Mouse (Mus musculus) c-Kit-positive CD71-positive TER-119-negative erythroid progenitor cells, embryonic 14.5 days (primary cell): ENCODE results near the gene Bud23.

ENCODE experiments used
- DNase-seq: peaks from one replicate; pipeline ENCODE4 v3.0.0-alpha.2; 2013; ENCODE audit warnings: low read depth

Gene Bud23

DNA sequence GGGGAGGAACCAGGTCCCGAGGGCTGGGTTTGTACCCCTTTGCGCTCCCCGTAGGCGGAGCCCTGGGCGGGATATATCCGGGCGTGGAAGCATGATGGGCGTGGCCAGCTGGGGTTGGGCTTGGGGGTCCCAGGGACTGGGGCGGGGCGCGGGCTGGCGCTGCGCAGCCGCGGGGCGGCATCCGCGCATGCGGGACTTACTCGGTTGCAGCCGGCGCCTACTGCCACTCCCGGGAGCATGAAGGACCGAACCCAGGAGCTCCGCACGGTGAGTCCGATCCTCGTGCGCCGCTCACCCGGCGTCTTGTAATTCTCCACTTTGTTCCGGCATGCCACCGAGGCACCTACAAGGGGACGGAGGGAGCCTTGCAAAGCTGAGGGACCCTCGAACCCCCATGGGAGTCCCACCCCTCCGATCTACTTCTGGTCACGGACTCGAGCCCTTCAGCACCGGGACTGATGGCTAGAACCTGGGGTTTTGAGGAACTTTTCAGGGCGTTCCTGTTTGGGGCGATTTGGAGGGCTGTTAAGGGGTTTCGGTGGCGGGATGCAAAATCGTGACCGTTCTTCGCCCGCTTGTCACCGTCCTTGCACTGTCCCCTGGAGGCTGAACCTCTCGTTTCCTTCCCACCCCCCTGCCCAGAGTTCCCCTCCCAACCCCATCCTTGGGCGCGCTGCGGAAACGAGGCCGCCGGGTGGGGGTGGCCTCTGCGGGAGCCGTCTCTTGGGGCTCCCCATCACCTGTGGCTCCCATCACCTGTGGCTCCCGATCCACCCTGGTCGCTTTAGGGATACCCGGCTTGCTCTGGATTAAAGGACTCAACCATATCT is 41.2 kb downstream of the Bud23 start, which contains the start of gene Stx1a:
Stx1a (plus strand) TSS at position 139 of the 830 bp plus-strand sequence.
- DNase-seq, result peak; percentile 76

DNA sequence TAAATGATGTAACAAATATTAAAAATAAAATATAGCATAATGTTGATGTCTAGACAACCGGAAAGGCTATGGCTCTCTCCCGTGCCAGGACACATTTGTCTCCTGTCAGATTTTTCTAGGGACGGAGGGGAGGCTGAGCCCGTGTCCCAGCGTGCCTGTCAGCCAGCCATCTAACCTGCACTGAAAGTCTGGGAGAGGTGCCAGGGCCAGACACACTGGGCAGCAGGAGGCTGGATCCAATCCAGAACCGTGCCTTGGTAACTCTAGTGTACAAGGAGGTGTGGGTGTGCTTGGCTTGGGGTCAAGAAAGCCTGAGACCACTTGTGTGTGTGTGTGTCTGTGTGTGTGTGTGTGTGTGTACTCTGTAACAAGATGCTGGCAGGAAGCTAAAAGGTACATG is 42.9 kb downstream of the Bud23 start:
- DNase-seq, result no peak

GRCm38 (mm10) chr5:135016224-135016759 is 48.5 kb downstream of the Bud23 start:
- DNase-seq, result no peak

DNA sequence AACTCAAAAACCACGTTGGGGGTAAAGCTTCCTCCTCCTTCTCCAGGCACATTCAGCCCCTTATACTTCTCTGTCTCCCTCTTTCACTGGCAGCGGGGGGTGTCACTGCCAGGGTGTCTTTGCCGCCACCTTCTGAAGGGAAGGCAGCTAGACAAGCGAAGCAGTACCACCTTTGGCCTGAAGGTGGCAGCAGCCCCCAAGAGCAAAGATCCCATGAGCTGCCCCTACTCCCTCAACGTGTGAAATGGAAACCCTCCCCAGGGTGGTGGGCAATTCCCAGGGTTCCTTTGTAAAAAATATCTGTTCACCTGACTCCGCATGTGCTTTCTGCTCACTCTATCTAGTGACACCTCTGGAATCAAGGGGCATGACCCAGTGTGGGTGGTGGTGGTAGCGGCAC is 49.3 kb downstream of the Bud23 start:
- peak; percentile 79 for DNase-seq

GRCm38 (mm10) chr5:135012671-135013441 is 51.9 kb downstream of the Bud23 start:
- peak; percentile 79 for DNase-seq

GRCm38 (mm10) chr5:135011809-135012613 is 52.7 kb downstream of the Bud23 start:
- no peak for DNase-seq

GRCm38 (mm10) chr5:135010841-135011743 is 53.7 kb downstream of the Bud23 start:
- DNase-seq, result no peak

DNA sequence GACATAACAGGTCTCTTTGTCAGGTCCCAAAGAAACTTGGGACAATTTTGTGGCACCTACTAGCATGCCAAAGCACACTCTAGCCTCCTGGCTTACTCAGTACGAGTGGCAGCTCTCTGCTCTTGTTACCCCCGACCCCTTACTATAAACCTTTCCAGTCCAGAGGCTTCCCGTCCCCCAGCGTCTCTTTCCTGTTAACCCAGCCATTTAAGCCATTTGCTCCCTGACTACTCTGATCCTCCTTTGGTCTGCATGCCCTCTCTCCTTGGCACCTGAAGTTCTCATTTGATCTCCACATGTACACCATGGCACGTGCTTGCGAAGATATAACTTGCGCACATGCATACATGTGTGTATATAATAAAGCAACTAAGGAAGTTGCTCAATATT is 54.4 kb downstream of the Bud23 start:
- no peak for DNase-seq

GRCm38 (mm10) chr5:135009590-135010319 is 55.0 kb downstream of the Bud23 start:
- peak; percentile 87 for DNase-seq

DNA sequence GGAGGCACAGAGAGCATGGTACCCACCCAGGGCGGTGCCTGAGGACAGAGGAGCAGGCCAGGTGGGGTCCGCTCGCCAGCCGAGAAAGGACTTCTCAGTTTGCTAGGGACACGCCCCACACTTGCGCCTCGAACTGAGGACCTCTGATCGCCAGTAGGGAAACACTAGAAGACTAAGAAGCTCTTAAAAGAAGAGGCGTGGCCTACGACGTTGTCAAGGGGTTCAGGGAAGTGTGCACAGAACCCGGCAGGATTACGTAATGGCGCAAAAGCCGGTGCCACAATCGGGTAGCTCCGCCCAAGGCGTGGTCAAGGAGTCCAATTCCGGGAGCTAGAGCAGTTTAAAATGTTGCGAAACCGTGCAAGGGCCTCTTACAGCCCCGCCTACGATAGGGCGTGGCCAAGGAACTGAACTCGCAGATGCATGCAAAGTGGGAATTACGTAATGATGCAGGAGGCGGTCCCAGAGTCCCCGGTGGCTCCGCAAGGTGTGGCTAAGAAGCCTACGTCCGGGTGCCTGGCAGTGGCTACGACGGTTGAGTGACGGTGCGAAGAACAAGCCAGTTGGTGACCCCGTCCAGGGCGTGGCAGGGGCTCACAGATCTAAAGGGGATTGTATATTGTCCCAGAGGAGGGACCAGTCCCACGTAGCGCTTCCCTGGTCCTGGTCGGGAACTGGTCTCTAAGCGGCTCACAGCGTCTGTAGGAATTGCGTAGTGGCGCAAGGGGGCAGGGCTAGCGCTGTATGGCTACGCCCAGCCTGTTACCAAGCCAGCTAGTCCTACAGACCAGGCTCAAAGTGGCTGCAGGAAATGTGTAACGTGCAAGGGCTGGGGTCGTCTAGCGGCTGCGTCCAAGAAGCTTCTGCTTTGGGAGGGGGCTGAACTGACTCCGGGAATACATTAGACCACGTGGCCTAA is 55.8 kb downstream of the Bud23 start, which contains the start of gene Abhd11:
Abhd11 (plus strand) TSS at position 482 of the 919 bp plus-strand sequence.
- peak; percentile 100 for DNase-seq

DNA sequence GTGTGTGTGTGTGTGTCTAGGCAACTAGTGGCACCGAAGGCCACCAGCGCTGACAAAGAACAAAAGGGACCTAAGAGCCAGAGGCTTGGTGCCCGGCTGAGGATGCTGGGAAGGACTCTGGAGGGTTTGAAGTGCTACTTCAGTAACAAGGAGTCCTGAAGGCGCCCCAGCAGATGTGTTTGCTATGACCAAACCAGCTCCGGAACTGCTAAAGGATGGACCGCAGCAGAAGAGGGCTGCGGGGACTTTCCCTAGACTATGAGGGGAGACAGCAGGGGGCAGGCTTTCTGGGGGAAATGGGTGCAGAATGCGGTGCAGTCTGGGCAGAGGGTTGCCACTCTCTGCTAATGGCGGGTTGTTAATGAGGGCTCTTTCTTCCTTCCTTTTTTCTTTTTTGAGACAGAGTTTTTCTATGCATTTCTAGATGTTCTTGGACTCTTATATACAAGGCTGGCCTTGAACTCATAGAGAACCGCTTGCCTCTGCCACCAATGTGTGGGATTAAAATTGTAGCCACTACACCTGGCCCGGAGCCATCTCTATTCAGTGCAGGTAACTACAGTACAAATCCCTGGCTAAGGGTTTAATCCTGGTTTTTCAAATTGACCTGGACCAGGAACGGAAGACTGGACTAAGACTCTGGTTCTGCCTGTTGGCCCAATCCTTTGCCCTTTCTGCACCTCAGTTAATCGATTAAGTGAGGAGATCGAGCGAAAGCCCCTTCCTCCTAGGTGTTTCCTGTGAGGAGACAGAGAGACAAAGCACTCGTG is 56.8 kb downstream of the Bud23 start:
- DNase-seq, result no peak
